Mouse (Mus musculus) liver, embryonic 15.5 days (tissue): ENCODE results near the gene Arpc5l. TPM values are rescaled to one million over a fixed set of nuclear protein-coding genes. Genes with fewer than 3 reads are reported as not detected.
A peak's percentile ranks its signal among the peaks of the same experiment; 100 is the strongest.

ENCODE experiments used
- ATAC-seq: fragments of 200-750 bp; cut with Nextera tagmentation; 2 replicates; pipeline ENCODE4 v1.8.0; 2017; ENCODE audit warnings: moderate number of reproducible peaks, mild to moderate bottlenecking, moderate library complexity; ENCODE audit not compliant: insufficient read depth
- H3K27ac ChIP-seq: fragments of 300-500 bp; sonication (generic); replicated peaks from 2 replicates; pipeline ENCODE4 v1.5.1; 2015; ENCODE audit warnings: mild to moderate bottlenecking, inconsistent platforms
- H3K27me3 ChIP-seq: fragments of 300-500 bp; sonication (generic); 2 replicates; pipeline ENCODE4 v1.6.1; 2015; ENCODE audit warnings: mild to moderate bottlenecking, inconsistent platforms
- H3K36me3 ChIP-seq: fragments of 300-500 bp; sonication (generic); replicated peaks from 2 replicates; pipeline ENCODE4 v1.6.1; 2015; ENCODE audit warnings: moderate library complexity, mild to moderate bottlenecking, inconsistent platforms
- H3K4me1 ChIP-seq: fragments of 300-500 bp; sonication (generic); replicated peaks from 2 replicates; pipeline ENCODE4 v1.6.1; 2015; ENCODE audit warnings: inconsistent platforms
- H3K4me2 ChIP-seq: fragments of 300-500 bp; sonication (generic); 2 replicates; pipeline ENCODE4 v1.6.1; 2015; ENCODE audit warnings: moderate library complexity, mild to moderate bottlenecking, inconsistent platforms
- H3K4me3 ChIP-seq: fragments of 300-500 bp; sonication (generic); replicated peaks from 2 replicates; pipeline ENCODE4 v1.5.1; 2015; ENCODE audit warnings: mild to moderate bottlenecking, inconsistent platforms
- H3K9ac ChIP-seq: fragments of 300-500 bp; sonication (generic); 2 replicates; pipeline ENCODE4 v1.6.1; 2015; ENCODE audit warnings: moderate library complexity, mild to moderate bottlenecking, inconsistent platforms
- H3K9me3 ChIP-seq: fragments of 300-500 bp; sonication (generic); replicated peaks from 2 replicates; pipeline ENCODE4 v1.6.1; 2016; ENCODE audit warnings: inconsistent platforms
- WGBS: fragments of 180-500 bp; shearing (Covaris S2); methylation state at CpG from one replicate; pipeline ENCODE4 v1.1.7; 2015; ENCODE audit warnings: mixed read lengths; ENCODE audit not compliant: insufficient replicate concordance; 5-methylcytosine and 5-hydroxymethylcytosine counted together
- polyA plus RNA-seq: library from polyadenylated mRNA; unstranded; fragments of >200 nt; fragmentation: Nextera tagmentation; extraction: Ambion mirVana; gene quantifications from 2 replicates; pipeline ENCODE4 v1.2.1, GENCODE M21; 2015

Gene Arpc5l
- polyA plus RNA-seq, 1 experiment from 2014 or later, result 52.9 TPM

DNA sequence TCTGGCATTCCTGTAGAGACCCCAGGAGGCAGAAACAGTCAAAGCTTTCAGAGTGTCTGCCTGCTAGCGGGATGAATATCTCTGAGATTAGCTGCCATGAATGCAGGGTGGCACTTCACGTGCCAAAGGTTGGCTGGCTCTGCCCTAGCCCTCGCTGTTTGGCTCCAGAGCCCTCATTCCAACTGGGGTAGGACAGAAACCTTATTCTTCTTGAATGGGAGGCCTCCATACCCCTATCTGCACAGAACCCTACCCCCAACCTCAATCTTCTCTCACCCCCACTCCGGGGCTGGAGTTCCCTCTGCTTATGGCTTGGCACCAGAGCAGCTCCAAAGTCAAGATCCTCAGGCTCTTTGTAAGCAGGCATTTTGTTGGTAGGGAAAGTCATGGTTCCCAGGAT is 27.3 kb upstream of the Arpc5l start:
- no peak overlapping the region for H3K27ac ChIP-seq
- H3K4me1 ChIP-seq, result peaks cover 8% of the 10 kb centered on the region
- no peaks in the 10 kb centered on the region for H3K36me3 ChIP-seq
- no peaks in the 10 kb centered on the region for H3K9me3 ChIP-seq
- H3K27me3 ChIP-seq, result peaks cover 28% of the 10 kb centered on the region
- H3K9ac ChIP-seq, result no peak overlapping the region
- no peak for ATAC-seq
- WGBS, result 72% methylated on average over 4 of the region's 4 CpGs
- no peak overlapping the region for H3K4me3 ChIP-seq
- no peak overlapping the region for H3K4me2 ChIP-seq

DNA sequence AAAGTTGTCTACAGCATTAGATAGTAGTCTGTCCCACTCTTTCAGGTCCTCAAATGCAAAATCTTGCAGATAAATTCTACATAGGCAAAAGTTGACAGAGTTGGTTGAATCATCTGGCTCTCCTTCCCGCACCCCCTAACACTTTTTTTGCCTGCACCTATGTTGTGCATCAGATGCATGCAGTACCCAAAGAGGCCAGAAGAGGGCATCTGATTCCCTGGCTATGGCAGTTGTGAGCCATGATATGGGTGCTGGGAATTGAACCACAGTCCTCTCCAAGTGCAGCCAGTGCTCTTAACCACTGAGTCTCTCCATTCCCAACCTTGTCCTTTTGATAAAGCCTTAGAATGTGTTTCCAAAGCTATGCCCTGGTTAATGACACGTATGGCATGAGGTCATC is 21.7 kb upstream of the Arpc5l start:
- 0 out of 2 replicates have a peak, but pooled peaks cover 3% of the 10 kb centered on the region for H3K9me3 ChIP-seq
- no peak for ATAC-seq
- H3K9ac ChIP-seq, result no peak overlapping the region
- peaks cover 15% of the 10 kb centered on the region for H3K4me1 ChIP-seq
- no peak overlapping the region for H3K4me2 ChIP-seq
- no peak overlapping the region for H3K4me3 ChIP-seq
- H3K27ac ChIP-seq, result no peak overlapping the region
- no peaks in the 10 kb centered on the region for H3K36me3 ChIP-seq
- peaks cover 9% of the 10 kb centered on the region for H3K27me3 ChIP-seq
- 84% methylated on average over 2 of the region's 2 CpGs for WGBS

DNA sequence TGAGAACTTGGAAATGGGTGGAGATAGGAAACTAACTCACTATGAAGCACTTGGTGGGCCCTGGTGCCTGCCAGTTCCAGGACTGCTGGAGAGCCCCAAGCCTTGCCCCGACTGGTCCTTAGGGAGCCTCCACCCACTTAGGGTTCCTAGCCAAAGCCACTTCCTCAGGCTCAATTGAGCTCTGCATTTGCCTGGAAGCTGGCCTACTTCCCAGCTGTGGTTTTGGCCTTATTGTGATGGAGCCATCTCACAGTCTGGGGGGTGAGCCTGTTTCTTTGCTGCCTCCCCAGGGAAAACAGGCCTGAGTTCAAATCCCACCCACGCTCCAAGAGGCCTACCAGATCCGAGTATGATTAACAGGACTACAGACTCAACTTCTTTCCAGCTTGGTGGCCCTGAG is 18.6 kb upstream of the Arpc5l start:
- H3K27me3 ChIP-seq, result no peaks in the 10 kb centered on the region
- no peak overlapping the region for H3K9ac ChIP-seq
- H3K27ac ChIP-seq, result no peak overlapping the region
- ATAC-seq, result no peak
- H3K4me2 ChIP-seq, result no peak overlapping the region
- H3K36me3 ChIP-seq, result no peaks in the 10 kb centered on the region
- H3K4me1 ChIP-seq, result peaks cover 37% of the 10 kb centered on the region
- 0 out of 2 replicates have a peak, but pooled peaks cover 3% of the 10 kb centered on the region for H3K9me3 ChIP-seq
- H3K4me3 ChIP-seq, result no peak overlapping the region
- 74% methylated on average over 3 of the region's 3 CpGs for WGBS

DNA sequence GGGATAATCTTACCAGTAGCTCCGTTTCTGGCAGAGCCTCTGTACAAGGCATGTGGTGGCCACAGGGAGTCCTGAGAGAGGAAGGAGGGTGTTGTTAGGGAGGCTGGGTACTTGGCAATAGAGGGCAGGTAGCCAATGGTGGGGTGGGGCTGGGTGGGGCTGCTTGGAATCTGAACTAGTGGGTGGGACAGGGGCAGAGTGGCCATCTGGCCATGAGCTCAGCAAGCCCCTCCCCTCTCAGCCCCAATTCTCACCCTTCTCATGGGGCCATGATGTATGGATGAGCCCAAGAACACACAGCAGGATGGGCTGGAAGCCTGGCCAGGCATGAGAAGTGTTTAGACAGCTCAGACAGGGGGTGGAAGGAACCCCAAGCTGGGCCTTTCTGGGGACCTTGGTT is 17.8 kb upstream of the Arpc5l start:
- Histone ChIP-seq H3K27me3 (no peaks in the 10 kb centered on the region), H3K9me3 (0 out of 2 replicates have a peak, but pooled peaks cover 3% of the 10 kb centered on the region), H3K4me2 (no peak overlapping the region), H3K27ac (0 out of 2 replicates have a peak overlapping the region, but pooled peaks have one; percentile 73), H3K4me1 (peaks cover 45% of the 10 kb centered on the region), H3K4me3 (no peak overlapping the region), H3K36me3 (no peaks in the 10 kb centered on the region), H3K9ac (no peak overlapping the region)
- 62% methylated on average over 1 of the region's 1 CpGs for WGBS
- no peak for ATAC-seq

DNA sequence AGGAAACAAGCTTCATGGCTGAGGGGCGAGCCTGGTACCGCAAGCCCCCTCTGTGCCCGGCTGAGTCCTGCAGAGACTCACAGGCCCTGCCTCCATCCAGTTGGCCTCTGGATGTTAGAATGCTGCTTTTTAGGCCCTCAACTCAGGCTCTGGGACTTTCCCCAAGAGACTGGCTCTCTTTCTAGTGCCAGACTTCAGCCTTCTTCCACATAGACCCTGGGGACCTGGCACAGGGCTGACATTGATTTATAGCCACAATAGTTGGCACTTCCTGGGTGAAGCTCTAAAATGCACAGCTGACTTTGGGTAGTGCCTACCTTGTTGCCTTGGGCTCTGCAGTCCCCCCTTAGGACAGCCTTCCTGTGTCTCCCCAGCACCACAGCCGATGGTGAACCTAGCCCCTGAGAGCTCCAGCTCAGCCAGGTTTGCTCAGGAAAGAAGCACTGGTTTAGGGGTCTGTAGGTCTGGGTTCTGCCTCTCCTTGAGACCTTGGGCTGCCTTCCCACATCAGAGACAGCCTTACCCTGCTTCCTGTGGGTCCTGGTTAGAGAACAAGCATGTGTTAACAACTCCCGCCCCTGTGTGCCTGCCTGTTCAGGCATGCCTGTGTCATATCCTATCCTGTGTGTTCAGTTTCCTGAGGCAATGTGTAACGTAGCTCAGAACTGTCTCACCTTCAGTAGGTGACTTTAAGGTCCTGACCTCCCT is 17.2 kb upstream of the Arpc5l start:
- H3K27ac ChIP-seq, result peak overlapping the region; percentile 73
- no peak overlapping the region for H3K4me2 ChIP-seq
- no peak overlapping the region for H3K4me3 ChIP-seq
- ATAC-seq, result no peak
- no peak overlapping the region for H3K9ac ChIP-seq
- H3K9me3 ChIP-seq, result 0 out of 2 replicates have a peak, but pooled peaks cover 3% of the 10 kb centered on the region
- no peaks in the 10 kb centered on the region for H3K27me3 ChIP-seq
- no peaks in the 10 kb centered on the region for H3K36me3 ChIP-seq
- WGBS, result 69% methylated on average over 6 of the region's 6 CpGs
- peaks cover 48% of the 10 kb centered on the region for H3K4me1 ChIP-seq

DNA sequence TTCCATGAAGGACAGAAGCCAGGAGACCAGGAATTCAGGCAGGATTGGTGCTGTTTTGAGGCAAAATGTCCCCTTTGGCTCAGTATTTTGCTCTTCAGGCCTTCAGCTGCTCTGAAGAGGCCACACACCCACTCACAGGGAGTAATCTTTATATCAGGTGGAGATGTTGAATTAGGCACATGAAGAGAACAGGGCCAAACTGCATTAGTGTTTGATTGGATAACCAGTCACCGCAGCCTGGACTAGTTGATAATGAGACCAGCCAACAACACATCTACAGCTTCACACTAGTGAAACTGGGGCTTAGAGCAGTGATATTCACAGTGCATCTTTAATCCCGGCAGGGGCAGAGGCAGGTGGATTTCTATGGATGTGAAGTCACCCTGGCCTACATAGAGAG is 16.2 kb upstream of the Arpc5l start:
- Histone ChIP-seq H3K9me3 (no peaks in the 10 kb centered on the region), H3K4me2 (peak overlapping the region; percentile 32), H3K9ac (no peak overlapping the region), H3K27ac (peak overlapping the region; percentile 73), H3K4me1 (peaks cover 48% of the 10 kb centered on the region), H3K36me3 (no peaks in the 10 kb centered on the region), H3K27me3 (no peaks in the 10 kb centered on the region), H3K4me3 (no peak overlapping the region)
- peak; percentile 83 for ATAC-seq
- WGBS, result 36% methylated on average over 2 of the region's 2 CpGs

DNA sequence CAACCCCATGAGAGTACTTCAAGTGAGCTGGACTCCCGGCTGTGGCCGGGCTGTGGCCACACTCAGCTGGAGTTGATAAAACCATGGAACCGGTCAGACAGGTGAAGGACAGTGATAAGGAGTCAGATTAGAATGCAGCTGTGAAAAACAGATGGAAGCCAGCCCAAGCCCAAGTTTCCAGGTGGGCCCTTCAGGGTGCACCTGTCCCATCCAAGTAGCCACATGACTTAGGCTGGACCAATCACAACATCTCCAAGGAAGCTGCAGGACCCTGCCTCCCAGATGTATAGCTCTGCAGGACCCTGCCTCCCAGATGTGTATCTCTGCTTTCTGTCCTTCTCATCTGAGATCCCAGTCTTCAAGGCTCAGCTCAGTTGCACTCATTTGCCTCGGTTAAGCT is 13.1 kb upstream of the Arpc5l start:
- H3K4me1 ChIP-seq, result peaks cover 48% of the 10 kb centered on the region
- no peak for ATAC-seq
- no peak overlapping the region for H3K9ac ChIP-seq
- no peaks in the 10 kb centered on the region for H3K36me3 ChIP-seq
- no peaks in the 10 kb centered on the region for H3K9me3 ChIP-seq
- H3K4me3 ChIP-seq, result no peak overlapping the region
- WGBS, result 25% methylated on average over 4 of the region's 4 CpGs
- H3K27ac ChIP-seq, result no peak overlapping the region
- H3K27me3 ChIP-seq, result no peaks in the 10 kb centered on the region
- no peak overlapping the region for H3K4me2 ChIP-seq

DNA sequence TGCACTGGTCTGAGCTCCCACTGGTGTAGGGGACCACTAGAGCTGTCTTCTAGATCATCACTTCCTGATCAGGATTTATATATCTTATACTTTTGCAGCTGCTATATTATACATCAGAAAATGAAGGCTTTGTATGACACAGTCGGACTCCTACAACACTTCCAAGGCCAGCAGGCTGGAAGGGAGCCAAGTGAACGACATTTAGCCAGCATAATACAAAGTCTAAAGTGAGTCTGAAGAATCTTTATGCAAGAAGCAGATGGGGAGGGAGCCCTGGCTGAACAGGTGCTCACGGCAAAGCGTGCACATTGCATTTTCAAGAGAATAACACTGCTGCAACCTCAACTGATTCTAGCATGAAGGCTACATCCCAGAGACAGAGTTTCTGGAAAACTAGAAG is 12.7 kb upstream of the Arpc5l start:
- H3K4me3 ChIP-seq, result no peak overlapping the region
- no peaks in the 10 kb centered on the region for H3K36me3 ChIP-seq
- H3K4me1 ChIP-seq, result peaks cover 48% of the 10 kb centered on the region
- H3K9ac ChIP-seq, result no peak overlapping the region
- H3K27ac ChIP-seq, result no peak overlapping the region
- no peak overlapping the region for H3K4me2 ChIP-seq
- H3K27me3 ChIP-seq, result no peaks in the 10 kb centered on the region
- no peak for ATAC-seq
- no peaks in the 10 kb centered on the region for H3K9me3 ChIP-seq
- 63% methylated on average over 4 of the region's 4 CpGs for WGBS

DNA sequence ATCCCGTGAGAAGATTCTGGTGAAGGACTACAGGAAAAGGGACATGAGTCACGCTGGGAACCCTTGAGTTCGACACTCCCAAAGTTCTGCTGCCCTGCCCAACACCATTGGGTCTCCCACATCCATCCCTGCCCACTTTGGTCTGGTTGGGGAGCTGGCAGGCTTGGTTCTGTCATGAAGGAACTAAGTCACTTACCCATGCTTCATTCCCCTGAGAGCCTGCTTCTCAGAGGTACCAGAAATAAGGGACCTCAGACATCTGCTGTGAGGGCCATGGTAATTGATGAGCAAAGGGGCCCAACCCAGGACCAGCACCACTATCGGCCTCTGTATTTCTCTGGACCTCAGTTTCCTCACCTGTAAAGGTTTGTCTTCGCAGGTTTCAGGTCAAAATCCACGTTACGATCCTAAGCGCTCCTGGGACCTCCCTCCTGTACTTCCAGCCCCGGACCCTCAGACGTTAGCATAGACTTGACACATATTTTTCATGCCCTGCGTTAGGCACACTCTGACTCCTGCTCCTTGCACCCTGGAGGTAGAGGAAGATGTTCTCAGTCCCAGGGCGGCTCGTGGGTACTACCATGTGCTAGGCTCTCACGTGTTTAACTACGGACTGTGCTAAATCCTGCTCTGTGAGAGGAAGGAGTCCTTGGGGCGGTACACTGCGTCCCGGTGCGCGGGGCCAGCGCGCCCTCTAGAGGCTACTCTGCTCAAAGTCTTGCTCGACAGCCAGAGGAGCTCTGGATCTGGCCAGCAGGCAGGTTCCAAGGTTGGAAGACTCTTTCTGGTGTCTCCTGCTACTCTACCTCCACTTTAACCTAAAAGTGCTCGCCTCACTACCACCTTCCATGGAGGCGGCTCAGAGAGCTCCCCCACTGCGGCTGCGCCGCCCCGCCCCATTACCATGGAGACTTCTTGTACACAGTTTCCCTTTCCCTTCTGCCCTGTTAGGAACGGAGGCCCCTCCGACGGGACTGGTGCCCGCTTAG is 7.5 kb upstream of the Arpc5l start, which contains the start of gene Wdr38:
Gene Wdr38 (plus strand): TSS at position 91 of the 989 bp plus-strand sequence.
- Histone ChIP-seq H3K9ac (peak within 1 kb of the TSS; percentile 62), H3K27me3 (no peaks in the 10 kb centered on the region), H3K4me2 (peak within 1 kb of the TSS; percentile 76), H3K4me1 (peaks cover 53% of the 10 kb centered on the region), H3K36me3 (peaks cover 34% of the 10 kb centered on the region), H3K4me3 (peak within 1 kb of the TSS; percentile 65), H3K27ac (peak within 1 kb of the TSS; percentile 78), H3K9me3 (no peaks in the 10 kb centered on the region)
- WGBS, result 10% methylated on average over 33 of the region's 33 CpGs
- peak; percentile 83 for ATAC-seq

DNA sequence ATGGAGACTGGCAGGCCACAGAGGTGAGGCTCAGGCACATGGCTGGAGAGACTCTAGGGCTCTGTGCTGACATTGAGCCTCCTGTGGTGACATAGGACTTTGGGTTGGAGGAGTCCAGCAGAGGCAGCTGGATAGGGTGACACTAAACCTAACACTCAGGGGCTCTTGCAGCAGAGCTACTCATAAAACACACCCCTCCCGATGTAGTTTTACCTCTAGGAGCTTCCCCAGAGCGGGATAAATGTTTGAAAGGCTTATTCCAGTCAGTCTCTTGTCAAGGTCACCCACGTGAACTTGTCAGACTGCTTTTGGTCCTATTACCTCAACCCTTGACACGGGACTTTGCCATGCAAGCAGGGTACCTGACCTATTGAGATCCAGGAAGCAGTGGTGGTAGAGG is 5.8 kb upstream of the Arpc5l start:
- no peak for ATAC-seq
- Histone ChIP-seq H3K9me3 (no peaks in the 10 kb centered on the region), H3K27me3 (no peaks in the 10 kb centered on the region), H3K4me2 (no peak overlapping the region), H3K36me3 (peaks cover 49% of the 10 kb centered on the region), H3K27ac (peak overlapping the region; percentile 78), H3K4me3 (no peak overlapping the region), H3K4me1 (peaks cover 70% of the 10 kb centered on the region), H3K9ac (peak overlapping the region; percentile 2; the same call in 1 of the 2 replicates)
- WGBS, result 33% methylated on average over 4 of the region's 4 CpGs
